Comparison of ENCODE assay signal across 17 mouse cellular contexts in genomic region chr1:152578944-152579343, GRCm38 (mm10).
A peak's percentile ranks its signal among the peaks of the same experiment; 100 is the strongest.
DNase-seq lines count a peak whose midpoint lies in the region; ATAC-seq and TF ChIP-seq lines count a peak whose summit lies in the region.
"Had no signal": no experiment of that assay in that cellular context is flagged by ENCODE, and none has a peak within 500 bp of the region (broad histone marks: within the 10 kb centered on the region; RNA-seq: fewer than 3 reads in every experiment).

No protein-coding gene starts in this region.

- 59% methylated on average over 5 of the region's 5 CpGs for WGBS in heart, embryonic 10.5 days
- 71% methylated on average over 5 of the region's 5 CpGs for WGBS in midbrain, embryonic 10.5 days
- 70% methylated on average over 5 of the region's 5 CpGs for WGBS in midbrain, embryonic 15.5 days
- WGBS in lung, adult 2 months, result 46% methylated on average over 5 of the region's 5 CpGs

- no peak for TF ChIP-seq POLR2A in lung, adult 2 months (IDR thresholded peaks at IDR 0.05; ENCODE audit: borderline replicate concordance, extremely low read depth, low read depth, low read length)

- peaks cover 2% of the 10 kb centered on the region; the same call in 1 of the 2 replicates for H3K36me3 ChIP-seq in heart, embryonic 10.5 days
- no peaks in the 10 kb centered on the region for H3K36me3 ChIP-seq in midbrain, embryonic 10.5 days
- H3K36me3 ChIP-seq in midbrain, embryonic 15.5 days (replicated peaks), result no peaks in the 10 kb centered on the region
- H3K36me3 ChIP-seq: embryonic facial prominence, embryonic 13.5 days; limb, embryonic 12.5 days; liver, embryonic 13.5 days; midbrain, embryonic 13.5 days; neural tube, embryonic 13.5 days had no signal

- H3K9me3 ChIP-seq in heart, embryonic 10.5 days, result no peaks in the 10 kb centered on the region
- no peaks in the 10 kb centered on the region for H3K9me3 ChIP-seq in midbrain, embryonic 10.5 days (replicated peaks)
- H3K9me3 ChIP-seq in midbrain, embryonic 15.5 days, result no peaks in the 10 kb centered on the region
- H3K9me3 ChIP-seq: embryonic facial prominence, embryonic 13.5 days; limb, embryonic 12.5 days; liver, embryonic 13.5 days; midbrain, embryonic 13.5 days; neural tube, embryonic 13.5 days had no signal

- no peak overlapping the region for H3K4me3 ChIP-seq in heart, embryonic 10.5 days
- H3K4me3 ChIP-seq in midbrain, embryonic 10.5 days, result no peak overlapping the region
- no peak overlapping the region for H3K4me3 ChIP-seq in midbrain, embryonic 15.5 days
- H3K4me3 ChIP-seq in lung, adult 2 months (replicated peaks; ENCODE audit: extremely low read depth, low read depth, low read length), result no peak overlapping the region
- H3K4me3 ChIP-seq: embryonic facial prominence, embryonic 13.5 days; limb, embryonic 12.5 days; liver, embryonic 13.5 days; midbrain, embryonic 13.5 days; neural tube, embryonic 13.5 days had no signal

- peak; percentile 61 for DNase-seq in heart, adult 8-10 months (ENCODE audit: low spot score)
- no peak for DNase-seq in heart, embryonic 10.5 days (ENCODE audit: low spot score)
- DNase-seq in midbrain, embryonic 10.5 days (ENCODE audit: low spot score), result no peak
- DNase-seq in kidney, adult 9 months, result peak; percentile 63
- DNase-seq in layer of hippocampus, postnatal 10 days (ENCODE audit: low spot score in 2 of 2), result no peak
- DNase-seq in lung, adult 2 months, result no peak
- DNase-seq: B cell, adult 2 months; liver, embryonic 13.5 days; thymus, adult 18-20 months; thymus, postnatal 4 days had no signal

- H3K9ac ChIP-seq in midbrain, embryonic 15.5 days, result no peak overlapping the region
- H3K9ac ChIP-seq: limb, embryonic 12.5 days; liver, embryonic 13.5 days; midbrain, embryonic 13.5 days had no signal

- H3K27me3 ChIP-seq in heart, embryonic 10.5 days (ENCODE audit: insufficient read depth, poor library complexity, severe bottlenecking), result no peaks in the 10 kb centered on the region
- H3K27me3 ChIP-seq in midbrain, embryonic 10.5 days (ENCODE audit: low read depth, poor library complexity, severe bottlenecking), result peaks cover 81% of the 10 kb centered on the region
- 0 out of 2 replicates have a peak, but pooled peaks cover 6% of the 10 kb centered on the region for H3K27me3 ChIP-seq in midbrain, embryonic 15.5 days (replicated peaks)
- H3K27me3 ChIP-seq: limb, embryonic 12.5 days; neural tube, embryonic 13.5 days had no signal

- no peak overlapping the region for H3K27ac ChIP-seq in heart, embryonic 10.5 days
- 0 out of 2 replicates have a peak overlapping the region, but pooled peaks have one; percentile 9 for H3K27ac ChIP-seq in midbrain, embryonic 10.5 days (replicated peaks)
- H3K27ac ChIP-seq in midbrain, embryonic 15.5 days, result no peak overlapping the region
- H3K27ac ChIP-seq: embryonic facial prominence, embryonic 13.5 days; limb, embryonic 12.5 days; liver, embryonic 13.5 days; midbrain, embryonic 13.5 days; neural tube, embryonic 13.5 days had no signal

- no peak overlapping the region for H3K4me2 ChIP-seq in midbrain, embryonic 15.5 days
- H3K4me2 ChIP-seq: embryonic facial prominence, embryonic 13.5 days; limb, embryonic 12.5 days; liver, embryonic 13.5 days; neural tube, embryonic 13.5 days had no signal

- no peak for TF ChIP-seq CTCF in lung, adult 2 months (IDR thresholded peaks at IDR 0.05; ENCODE audit: insufficient read depth, low read length)

- ATAC-seq in midbrain, embryonic 15.5 days (replicated peaks), result no peak
- ATAC-seq: hindbrain, embryonic 16.5 days; intestine, embryonic 16.5 days; midbrain, embryonic 13.5 days had no signal

- H3K4me1 ChIP-seq in heart, embryonic 10.5 days, result peaks cover 74% of the 10 kb centered on the region
- H3K4me1 ChIP-seq in midbrain, embryonic 10.5 days, result peaks cover 83% of the 10 kb centered on the region
- peaks cover 7% of the 10 kb centered on the region for H3K4me1 ChIP-seq in midbrain, embryonic 15.5 days
- peaks cover 31% of the 10 kb centered on the region for H3K4me1 ChIP-seq in lung, adult 2 months (ENCODE audit: control insufficient read depth, insufficient read depth, low read length)

Comparison
In these comparisons a context has a peak if more than half of its experiments do, and no peak if none do; other contexts are left out.
1. DNase-seq: peak in heart, adult 8-10 months (single experiment) and kidney, adult 9 months (single experiment); none in heart, embryonic 10.5 days (single experiment), midbrain, embryonic 10.5 days (single experiment), layer of hippocampus, postnatal 10 days (0 of 2) and lung, adult 2 months (single experiment).